Mouse (Mus musculus) forebrain, embryonic 10.5 days (tissue): ENCODE data around the gene Nudt6. TPM values are rescaled to one million over a fixed set of nuclear protein-coding genes. Genes with fewer than 3 reads are reported as not detected.

Experiments
- DNase-seq: peaks from one replicate; pipeline ENCODE4 v3.0.0-alpha.2; 2017; ENCODE audit warnings: low spot score; ENCODE audit errors: extremely low spot score
- H3K27ac ChIP-seq: fragments of 300-500 bp; sonication (generic); 2 replicates; pipeline ENCODE4 v1.5.1; 2016; ENCODE audit warnings: mild to moderate bottlenecking
- H3K27me3 ChIP-seq: fragments of 300-500 bp; sonication (generic); 2 replicates; pipeline ENCODE4 v1.6.1; 2016; ENCODE audit warnings: mild to moderate bottlenecking; ENCODE audit not compliant: poor library complexity, severe bottlenecking
- H3K36me3 ChIP-seq: fragments of 300-500 bp; sonication (generic); replicated peaks from 2 replicates; pipeline ENCODE4 v1.6.1; 2016; ENCODE audit warnings: mild to moderate bottlenecking, moderate library complexity
- H3K4me1 ChIP-seq: fragments of 300-500 bp; sonication (generic); 2 replicates; pipeline ENCODE4 v1.6.1; 2016
- H3K4me3 ChIP-seq: fragments of 300-500 bp; sonication (generic); 2 replicates; pipeline ENCODE4 v1.5.1; 2016; ENCODE audit warnings: mild to moderate bottlenecking, moderate library complexity
- H3K9me3 ChIP-seq: fragments of 300-500 bp; sonication (generic); 2 replicates; pipeline ENCODE4 v1.6.1; 2016; ENCODE audit warnings: mild to moderate bottlenecking, moderate library complexity
- WGBS: fragments of 180-500 bp; shearing (Covaris S2); methylation state at CpG from one replicate; pipeline ENCODE4 v1.1.7; 2016; 5-methylcytosine and 5-hydroxymethylcytosine counted together
- polyA plus RNA-seq: library from polyadenylated mRNA; unstranded; fragments of >200 nt; fragmentation: Nextera tagmentation; extraction: Ambion mirVana; gene quantifications from 2 replicates; pipeline ENCODE4 v1.2.1, GENCODE M21; 2016

The Nudt6 gene
- 4.5 and 5.1 TPM in 2 replicates for polyA plus RNA-seq

- Histone ChIP-seq H3K9me3 (no peaks in the 10 kb centered on the region), H3K4me1 (peaks cover 28% of the 10 kb centered on the region), H3K4me3 (peak within 1 kb of the TSS; percentile 94), H3K27me3 (no peaks in the 10 kb centered on the region), H3K27ac (peak within 1 kb of the TSS; percentile 94), H3K36me3 (peaks cover 14% of the 10 kb centered on the region)
- DNase-seq, result peak; percentile 93
- WGBS, result under 1% methylated on average over 50 of the region's 50 CpGs
Observed at GRCm38 (mm10) chr3:37420072-37420471, at the start of gene Nudt6. TSS of gene Nudt6 (minus strand) at chr3:37420211.

- Histone ChIP-seq H3K9me3 (no peaks in the 10 kb centered on the region), H3K4me1 (no peaks in the 10 kb centered on the region), H3K27ac (no peak overlapping the region), H3K4me3 (no peak overlapping the region), H3K36me3 (peaks cover 12% of the 10 kb centered on the region; the same call in 1 of the 2 replicates), H3K27me3 (no peaks in the 10 kb centered on the region)
- WGBS, result 88% methylated on average over 4 of the region's 4 CpGs
- no peak for DNase-seq
Observed at GRCm38 (mm10) chr3:37469353-37469752, 49.3 kb upstream of the Nudt6 start.

- 93% methylated on average over 2 of the region's 2 CpGs for WGBS
- no peak overlapping the region for H3K27ac ChIP-seq
- H3K36me3 ChIP-seq, result peaks cover 12% of the 10 kb centered on the region; the same call in 1 of the 2 replicates
- H3K27me3 ChIP-seq, result no peaks in the 10 kb centered on the region
- no peak overlapping the region for H3K4me3 ChIP-seq
- H3K9me3 ChIP-seq, result no peaks in the 10 kb centered on the region
- DNase-seq, result no peak
- no peaks in the 10 kb centered on the region for H3K4me1 ChIP-seq
Observed at GRCm38 (mm10) chr3:37468170-37468569, 48.2 kb upstream of the Nudt6 start.

- WGBS, result 87% methylated on average over 1 of the region's 1 CpGs
Observed at GRCm38 (mm10) chr3:37455992-37456391, 36.0 kb upstream of the Nudt6 start.

GRCm38 (mm10) chr3:37443409-37443808 is 23.4 kb upstream of the Nudt6 start:
- Histone ChIP-seq H3K27me3 (no peaks in the 10 kb centered on the region), H3K4me1 (no peaks in the 10 kb centered on the region), H3K27ac (no peak overlapping the region), H3K4me3 (no peak overlapping the region), H3K9me3 (no peaks in the 10 kb centered on the region), H3K36me3 (peaks cover 49% of the 10 kb centered on the region)
- WGBS, result 94% methylated on average over 2 of the region's 2 CpGs
- no peak for DNase-seq

More at GRCm38 (mm10) chr3:37455992-37456391, 36.0 kb upstream of the Nudt6 start:
- no peaks in the 10 kb centered on the region for H3K9me3 ChIP-seq
- no peak for DNase-seq
- no peak overlapping the region for H3K4me3 ChIP-seq
- H3K36me3 ChIP-seq, result peaks cover 28% of the 10 kb centered on the region
- no peaks in the 10 kb centered on the region for H3K4me1 ChIP-seq
- H3K27me3 ChIP-seq, result no peaks in the 10 kb centered on the region
- H3K27ac ChIP-seq, result no peak overlapping the region

GRCm38 (mm10) chr3:37439770-37440169 is 19.8 kb upstream of the Nudt6 start:
- Histone ChIP-seq H3K27me3 (no peaks in the 10 kb centered on the region), H3K4me3 (no peak overlapping the region), H3K4me1 (no peaks in the 10 kb centered on the region), H3K27ac (no peak overlapping the region), H3K36me3 (peaks cover 82% of the 10 kb centered on the region), H3K9me3 (no peaks in the 10 kb centered on the region)
- DNase-seq, result no peak
- WGBS, result 95% methylated on average over 1 of the region's 1 CpGs

- no peaks in the 10 kb centered on the region for H3K27me3 ChIP-seq
- H3K4me1 ChIP-seq, result no peaks in the 10 kb centered on the region
- no peak overlapping the region for H3K4me3 ChIP-seq
- DNase-seq, result no peak
- peaks cover 94% of the 10 kb centered on the region for H3K36me3 ChIP-seq
- no peak overlapping the region for H3K27ac ChIP-seq
- no peaks in the 10 kb centered on the region for H3K9me3 ChIP-seq
Observed at GRCm38 (mm10) chr3:37430359-37430758, 10.3 kb upstream of the Nudt6 start.

GRCm38 (mm10) chr3:37426069-37426468 is 6.1 kb upstream of the Nudt6 start:
- no peak overlapping the region for H3K27ac ChIP-seq
- 93% methylated on average over 3 of the region's 3 CpGs for WGBS
- no peak overlapping the region for H3K4me3 ChIP-seq
- H3K36me3 ChIP-seq, result peaks cover 71% of the 10 kb centered on the region
- H3K4me1 ChIP-seq, result peaks cover 14% of the 10 kb centered on the region
- H3K9me3 ChIP-seq, result no peaks in the 10 kb centered on the region
- no peaks in the 10 kb centered on the region for H3K27me3 ChIP-seq
- DNase-seq, result no peak

GRCm38 (mm10) chr3:37421179-37421578 is 1.2 kb upstream of the Nudt6 start:
- Histone ChIP-seq H3K9me3 (no peaks in the 10 kb centered on the region), H3K27me3 (no peaks in the 10 kb centered on the region), H3K4me1 (peaks cover 28% of the 10 kb centered on the region), H3K4me3 (peak overlapping the region; percentile 94), H3K36me3 (peaks cover 24% of the 10 kb centered on the region), H3K27ac (peak overlapping the region; percentile 94; the same call in 1 of the 2 replicates)
- 21% methylated on average over 3 of the region's 3 CpGs for WGBS
- no peak for DNase-seq

GRCm38 (mm10) chr3:37420641-37421040 is 630 bp upstream of the Nudt6 start:
- DNase-seq, result no peak

GRCm38 (mm10) chr3:37419458-37419991 is 486 bp downstream of the Nudt6 start, which contains the start of gene Spata5:
TSS of gene Spata5 (plus strand) at chr3:37419896.
- H3K9me3 ChIP-seq, result no peaks in the 10 kb centered on the region
- H3K4me3 ChIP-seq, result peak within 1 kb of the TSS; percentile 94
- H3K4me1 ChIP-seq, result peaks cover 28% of the 10 kb centered on the region
- no peaks in the 10 kb centered on the region for H3K27me3 ChIP-seq
- peak; percentile 100 for DNase-seq
- H3K27ac ChIP-seq, result peak within 1 kb of the TSS; percentile 94
- 1% methylated on average over 48 of the region's 50 CpGs for WGBS
- peaks cover 10% of the 10 kb centered on the region; the same call in 1 of the 2 replicates for H3K36me3 ChIP-seq

More at GRCm38 (mm10) chr3:37420641-37421040, 630 bp upstream of the Nudt6 start:
- H3K27ac ChIP-seq, result peak overlapping the region; percentile 94
- H3K9me3 ChIP-seq, result no peaks in the 10 kb centered on the region
- H3K36me3 ChIP-seq, result peaks cover 20% of the 10 kb centered on the region
- H3K27me3 ChIP-seq, result no peaks in the 10 kb centered on the region
- under 1% methylated on average over 24 of the region's 24 CpGs for WGBS
- H3K4me3 ChIP-seq, result peak overlapping the region; percentile 94
- peaks cover 28% of the 10 kb centered on the region for H3K4me1 ChIP-seq

- peaks cover 28% of the 10 kb centered on the region for H3K4me1 ChIP-seq
- H3K9me3 ChIP-seq, result no peaks in the 10 kb centered on the region
- peak overlapping the region; percentile 94 for H3K27ac ChIP-seq
- peak overlapping the region; percentile 94 for H3K4me3 ChIP-seq
- H3K36me3 ChIP-seq, result 0 out of 2 replicates have a peak, but pooled peaks cover 6% of the 10 kb centered on the region
- DNase-seq, result no peak
- WGBS, result under 1% methylated on average over 30 of the region's 30 CpGs
- no peaks in the 10 kb centered on the region for H3K27me3 ChIP-seq
Observed at GRCm38 (mm10) chr3:37418961-37419457, 1.0 kb downstream of the Nudt6 start.

- Histone ChIP-seq H3K36me3 (no peaks in the 10 kb centered on the region), H3K27me3 (no peaks in the 10 kb centered on the region), H3K4me3 (peak overlapping the region; percentile 94), H3K9me3 (no peaks in the 10 kb centered on the region), H3K27ac (peak overlapping the region; percentile 94), H3K4me1 (peaks cover 28% of the 10 kb centered on the region)
- 85% methylated on average over 5 of the region's 5 CpGs for WGBS
- DNase-seq, result no peak
Observed at GRCm38 (mm10) chr3:37418341-37418740, 1.7 kb downstream of the Nudt6 start.
